8 mouse cellular contexts compared by ENCODE assay signal in genomic region chr14:114948341-114949155, GRCm38 (mm10).
A peak's percentile ranks its signal among the peaks of the same experiment; 100 is the strongest.
DNase-seq lines count a peak whose midpoint lies in the region; ATAC-seq lines count a peak whose summit lies in the region.

No protein-coding gene starts in this region.

- peak overlapping the region; percentile 60 for H3K4me2 ChIP-seq in liver, embryonic 15.5 days

- peak overlapping the region; percentile 52 for H3K27ac ChIP-seq in liver, embryonic 15.5 days (replicated peaks)

- peak; percentile 56 for ATAC-seq in liver, embryonic 15.5 days (ENCODE audit: insufficient read depth)
- ATAC-seq in cerebellum, adult (ENCODE audit: insufficient number of reproducible peaks, low FRiP score, low TSS enrichment): no peak

- no peak overlapping the region for H3K9ac ChIP-seq in liver, embryonic 15.5 days

- peak; percentile 88 for DNase-seq in heart, adult 11 months
- DNase-seq in heart, postnatal 25 days (ENCODE audit: low spot score): no peak
- DNase-seq in embryo, embryonic 9.5 days (ENCODE audit: extremely low spot score): peak; percentile 41
- peak; percentile 6 to 17 for DNase-seq in heart, postnatal 36 days
- DNase-seq in neural tube, embryonic 10.5 days (ENCODE audit: extremely low spot score, low spot score): peak; percentile 31
- DNase-seq in frontal cortex, postnatal 36 days (ENCODE audit: low spot score in 2 of 2): no peak

- intact Hi-C loops in heart, postnatal 25 days (cut with DNase I): no loop called here
- intact Hi-C loops in heart, postnatal 36 days (cut with DNase I): no loop called here

- no peaks in the 10 kb centered on the region for H3K36me3 ChIP-seq in liver, embryonic 15.5 days (replicated peaks)

- peak overlapping the region; percentile 29 for H3K4me3 ChIP-seq in liver, embryonic 15.5 days (replicated peaks)

- no peaks in the 10 kb centered on the region for H3K9me3 ChIP-seq in liver, embryonic 15.5 days (replicated peaks)

- no peaks in the 10 kb centered on the region for H3K27me3 ChIP-seq in liver, embryonic 15.5 days

- no peaks in the 10 kb centered on the region for H3K4me1 ChIP-seq in liver, embryonic 15.5 days (replicated peaks)

- 7% methylated on average over 21 of the region's 21 CpGs for whole genome bisulfite sequencing in liver, embryonic 15.5 days (ENCODE audit: insufficient replicate concordance)

Comparison
In these comparisons a context has a peak if more than half of its experiments do, and no peak if none do; other contexts are left out.
1. DNase-seq: peak in heart, adult 11 months (single experiment), embryo, embryonic 9.5 days (single experiment), heart, postnatal 36 days (2 of 2) and neural tube, embryonic 10.5 days (single experiment); none in heart, postnatal 25 days (single experiment) and frontal cortex, postnatal 36 days (0 of 2).